Mouse (Mus musculus) hindbrain, embryonic 11.5 days (tissue): Measurements from ENCODE around the gene Gpd2. TPM values are rescaled to one million over a fixed set of nuclear protein-coding genes. Genes with fewer than 3 reads are reported as not detected.

Experiments used
- ATAC-seq: fragments of 200-750 bp; cut with Nextera tagmentation; 2 replicates; pipeline ENCODE4 v1.8.0; 2017; ENCODE audit warnings: mild to moderate bottlenecking, moderate TSS enrichment, moderate library complexity; ENCODE audit not compliant: low FRiP score
- DNase-seq: peaks from one replicate; pipeline ENCODE4 v3.0.0-alpha.2; 2015; ENCODE audit warnings: low spot score
- H3K27ac ChIP-seq: fragments of 300-500 bp; sonication (generic); 2 replicates; pipeline ENCODE4 v1.5.1; 2014; ENCODE audit warnings: mild to moderate bottlenecking, low read depth, low read length
- H3K27me3 ChIP-seq: fragments of 300-500 bp; sonication (generic); 2 replicates; pipeline ENCODE4 v1.6.1; 2014; ENCODE audit warnings: mild to moderate bottlenecking, low read length, moderate library complexity, mixed read lengths; ENCODE audit not compliant: control insufficient read depth, insufficient read depth
- H3K36me3 ChIP-seq: fragments of 300-500 bp; sonication (generic); 2 replicates; pipeline ENCODE4 v1.6.1; 2014; ENCODE audit warnings: mild to moderate bottlenecking, low read length, moderate library complexity, mixed read lengths; ENCODE audit not compliant: control insufficient read depth, insufficient read depth
- H3K4me1 ChIP-seq: fragments of 300-500 bp; sonication (generic); replicated peaks from 2 replicates; pipeline ENCODE4 v1.6.1; 2014; ENCODE audit warnings: low read length, mixed read lengths; ENCODE audit not compliant: control insufficient read depth, insufficient read depth
- H3K4me2 ChIP-seq: fragments of 300-500 bp; sonication (generic); replicated peaks from 2 replicates; pipeline ENCODE4 v1.6.1; 2014; ENCODE audit warnings: mild to moderate bottlenecking, low read depth, low read length
- H3K4me3 ChIP-seq: fragments of 300-500 bp; sonication (generic); 2 replicates; pipeline ENCODE4 v1.5.1; 2014; ENCODE audit warnings: low read depth, low read length
- H3K9ac ChIP-seq: fragments of 300-500 bp; sonication (generic); 2 replicates; pipeline ENCODE4 v1.6.1; 2014; ENCODE audit warnings: low read depth, low read length
- H3K9me3 ChIP-seq: fragments of 300-500 bp; sonication (generic); 2 replicates; pipeline ENCODE4 v1.6.1; 2016; ENCODE audit warnings: low read length; ENCODE audit not compliant: control insufficient read depth
- WGBS: fragments of 180-500 bp; shearing (Covaris S2); extraction: QIAGEN DNeasy Blood & Tissue Kit; methylation state at CpG from one replicate; pipeline ENCODE4 v1.1.7; 2014; 5-methylcytosine and 5-hydroxymethylcytosine counted together
- polyA plus RNA-seq: library from polyadenylated mRNA; unstranded; fragments of >200 nt; fragmentation: Nextera tagmentation; extraction: Ambion mirVana; gene quantifications from 2 replicates; pipeline ENCODE4 v1.2.1, GENCODE M21; 2014

Gpd2 gene
- polyA plus RNA-seq, 1 experiment from 2014 or later: 18.2 TPM

GRCm38 (mm10) chr2:57374647-57375046 lies 137.2 kb downstream of the Gpd2 start:
- Histone ChIP-seq H3K4me3 (no peak overlapping the region), H3K9ac (no peak overlapping the region), H3K27me3 (no peaks in the 10 kb centered on the region), H3K4me2 (no peak overlapping the region), H3K36me3 (no peaks in the 10 kb centered on the region), H3K27ac (no peak overlapping the region), H3K9me3 (no peaks in the 10 kb centered on the region), H3K4me1 (no peaks in the 10 kb centered on the region; the same call in 1 of the 2 replicates)
- 30% methylated on average over 4 of the region's 4 CpGs for WGBS
- DNase-seq (peak; percentile 25), ATAC-seq (no peak)

- no peak overlapping the region for H3K4me3 ChIP-seq
- no peak overlapping the region for H3K27ac ChIP-seq
- H3K27me3 ChIP-seq: no peaks in the 10 kb centered on the region
- no peaks in the 10 kb centered on the region for H3K36me3 ChIP-seq
- no peaks in the 10 kb centered on the region; the same call in 1 of the 2 replicates for H3K4me1 ChIP-seq
- 67% methylated on average over 7 of the region's 7 CpGs for WGBS
- no peaks in the 10 kb centered on the region for H3K9me3 ChIP-seq
- ATAC-seq (peak; percentile 62), DNase-seq (no peak)
- no peak overlapping the region for H3K9ac ChIP-seq
- no peak overlapping the region for H3K4me2 ChIP-seq
Measured at GRCm38 (mm10) chr2:57375138-57375837, 137.9 kb downstream of the Gpd2 start.

GRCm38 (mm10) chr2:57378147-57378889 lies 140.9 kb downstream of the Gpd2 start:
- H3K9me3 ChIP-seq: no peaks in the 10 kb centered on the region
- no peak overlapping the region for H3K4me2 ChIP-seq
- no peaks in the 10 kb centered on the region for H3K36me3 ChIP-seq
- 14% methylated on average over 8 of the region's 8 CpGs for WGBS
- no peak overlapping the region for H3K9ac ChIP-seq
- ATAC-seq: peak; percentile 63
- H3K4me3 ChIP-seq: no peak overlapping the region
- peak; percentile 41 for DNase-seq
- H3K27me3 ChIP-seq: no peaks in the 10 kb centered on the region
- no peaks in the 10 kb centered on the region; the same call in 1 of the 2 replicates for H3K4me1 ChIP-seq
- H3K27ac ChIP-seq: no peak overlapping the region

- Histone ChIP-seq H3K36me3 (no peaks in the 10 kb centered on the region), H3K4me2 (no peak overlapping the region), H3K9me3 (no peaks in the 10 kb centered on the region), H3K27ac (no peak overlapping the region), H3K27me3 (no peaks in the 10 kb centered on the region), H3K4me1 (no peaks in the 10 kb centered on the region), H3K4me3 (no peak overlapping the region), H3K9ac (no peak overlapping the region)
- ATAC-seq (no peak), DNase-seq (no peak)
- 96% methylated on average over 2 of the region's 2 CpGs for WGBS
Measured at GRCm38 (mm10) chr2:57384625-57385024, 147.2 kb downstream of the Gpd2 start.

- Histone ChIP-seq H3K4me3 (no peak overlapping the region), H3K4me1 (no peaks in the 10 kb centered on the region), H3K9ac (no peak overlapping the region), H3K27me3 (no peaks in the 10 kb centered on the region), H3K4me2 (no peak overlapping the region), H3K36me3 (no peaks in the 10 kb centered on the region), H3K9me3 (no peaks in the 10 kb centered on the region), H3K27ac (peak overlapping the region; percentile 25; the same call in 1 of the 2 replicates)
- WGBS: 16% methylated on average over 7 of the region's 7 CpGs
- DNase-seq (peak; percentile 69), ATAC-seq (peak; percentile 86)
Measured at GRCm38 (mm10) chr2:57387816-57388215, 150.4 kb downstream of the Gpd2 start.

GRCm38 (mm10) chr2:57395071-57395470 lies 157.6 kb downstream of the Gpd2 start:
- Histone ChIP-seq H3K36me3 (no peaks in the 10 kb centered on the region), H3K4me2 (no peak overlapping the region), H3K27me3 (no peaks in the 10 kb centered on the region), H3K27ac (no peak overlapping the region), H3K4me3 (no peak overlapping the region), H3K9ac (no peak overlapping the region), H3K4me1 (no peaks in the 10 kb centered on the region), H3K9me3 (no peaks in the 10 kb centered on the region)
- ATAC-seq: no peak
- WGBS: 93% methylated on average over 4 of the region's 4 CpGs
- DNase-seq: no peak

GRCm38 (mm10) chr2:57396061-57396460 lies 158.6 kb downstream of the Gpd2 start:
- no peaks in the 10 kb centered on the region for H3K27me3 ChIP-seq
- DNase-seq (no peak), ATAC-seq (no peak)
- H3K9me3 ChIP-seq: no peaks in the 10 kb centered on the region
- H3K36me3 ChIP-seq: no peaks in the 10 kb centered on the region
- H3K4me2 ChIP-seq: no peak overlapping the region
- H3K9ac ChIP-seq: no peak overlapping the region
- H3K27ac ChIP-seq: no peak overlapping the region
- H3K4me1 ChIP-seq: no peaks in the 10 kb centered on the region
- H3K4me3 ChIP-seq: no peak overlapping the region
- 93% methylated on average over 13 of the region's 13 CpGs for WGBS

GRCm38 (mm10) chr2:57397727-57398126 lies 160.3 kb downstream of the Gpd2 start:
- H3K4me3 ChIP-seq: no peak overlapping the region
- DNase-seq (no peak), ATAC-seq (no peak)
- no peaks in the 10 kb centered on the region for H3K27me3 ChIP-seq
- H3K36me3 ChIP-seq: no peaks in the 10 kb centered on the region
- no peaks in the 10 kb centered on the region for H3K9me3 ChIP-seq
- no peak overlapping the region for H3K4me2 ChIP-seq
- no peak overlapping the region for H3K9ac ChIP-seq
- H3K27ac ChIP-seq: no peak overlapping the region
- 92% methylated on average over 3 of the region's 3 CpGs for WGBS
- H3K4me1 ChIP-seq: no peaks in the 10 kb centered on the region
